Mouse (Mus musculus) heart, embryonic 12.5 days (tissue): ENCODE data around the gene 1500011B03Rik. TPM values are rescaled to one million over a fixed set of nuclear protein-coding genes. Genes with fewer than 3 reads are reported as not detected.
"Not testable (repeated sequence)": the region's sequence is repeated elsewhere in the genome, so short reads cannot be mapped to it uniquely, and the experiment has no call there.

Source experiments
- ATAC-seq: fragments of 200-750 bp; cut with Nextera tagmentation; 2 replicates; pipeline ENCODE4 v1.8.0; 2017; ENCODE audit warnings: moderate TSS enrichment, moderate library complexity; ENCODE audit not compliant: insufficient number of reproducible peaks, low FRiP score
- H3K27ac ChIP-seq: fragments of 300-500 bp; sonication (generic); 2 replicates; pipeline ENCODE4 v1.5.1; 2016; ENCODE audit warnings: mild to moderate bottlenecking, moderate library complexity; ENCODE audit not compliant: poor library complexity, severe bottlenecking
- H3K27me3 ChIP-seq: fragments of 300-500 bp; sonication (generic); replicated peaks from 2 replicates; pipeline ENCODE4 v1.6.1; 2016; ENCODE audit warnings: mild to moderate bottlenecking, moderate library complexity
- H3K36me3 ChIP-seq: fragments of 300-500 bp; sonication (generic); 2 replicates; pipeline ENCODE4 v1.6.1; 2016; ENCODE audit warnings: mild to moderate bottlenecking, moderate library complexity
- H3K4me1 ChIP-seq: fragments of 300-500 bp; sonication (generic); replicated peaks from 2 replicates; pipeline ENCODE4 v1.6.1; 2016; ENCODE audit warnings: mild to moderate bottlenecking
- H3K4me2 ChIP-seq: fragments of 300-500 bp; sonication (generic); 2 replicates; pipeline ENCODE4 v1.6.1; 2016; ENCODE audit warnings: mild to moderate bottlenecking, moderate library complexity
- H3K4me3 ChIP-seq: fragments of 300-500 bp; sonication (generic); 2 replicates; pipeline ENCODE4 v1.5.1; 2016; ENCODE audit warnings: mild to moderate bottlenecking
- H3K9ac ChIP-seq: fragments of 300-500 bp; sonication (generic); 2 replicates; pipeline ENCODE4 v1.6.1; 2016; ENCODE audit warnings: mild to moderate bottlenecking, moderate library complexity
- H3K9me3 ChIP-seq: fragments of 300-500 bp; sonication (generic); replicated peaks from 2 replicates; pipeline ENCODE4 v1.6.1; 2016; ENCODE audit warnings: mild to moderate bottlenecking, moderate library complexity
- WGBS: fragments of 180-500 bp; shearing (Covaris S2); methylation state at CpG from one replicate; pipeline ENCODE4 v1.1.7; 2016; 5-methylcytosine and 5-hydroxymethylcytosine counted together
- polyA plus RNA-seq: library from polyadenylated mRNA; unstranded; fragments of >200 nt; fragmentation: Nextera tagmentation; extraction: Ambion mirVana; gene quantifications from 2 replicates; pipeline ENCODE4 v1.2.1, GENCODE M21; 2016

Gene 1500011B03Rik
- 53.2 and 57.5 TPM in 2 replicates for polyA plus RNA-seq

- peak; percentile 84 for ATAC-seq
- H3K9me3 ChIP-seq, result 0 out of 2 replicates have a peak, but pooled peaks cover 11% of the 10 kb centered on the region
- H3K9ac ChIP-seq, result peak within 1 kb of the TSS; percentile 85
- peak within 1 kb of the TSS; percentile 88 for H3K4me2 ChIP-seq
- H3K27ac ChIP-seq, result peak within 1 kb of the TSS; percentile 68
- H3K27me3 ChIP-seq, result no peaks in the 10 kb centered on the region
- peaks cover 4% of the 10 kb centered on the region for H3K4me1 ChIP-seq
- H3K4me3 ChIP-seq, result peak within 1 kb of the TSS; percentile 97
- H3K36me3 ChIP-seq, result peaks cover 18% of the 10 kb centered on the region
- 8% methylated on average over 53 of the region's 53 CpGs for WGBS
These were observed at the start of gene 1500011B03Rik for GRCm38 (mm10) chr5:114822796-114823688. 1500011B03Rik (minus strand) TSS chr5:114823468.

- no peak overlapping the region for H3K4me3 ChIP-seq
- ATAC-seq, result no peak
- peaks cover 14% of the 10 kb centered on the region for H3K9me3 ChIP-seq
- WGBS, result 85% methylated on average over 12 of the region's 12 CpGs
- H3K4me2 ChIP-seq, result no peak overlapping the region
- no peak overlapping the region for H3K27ac ChIP-seq
- 0 out of 2 replicates have a peak, but pooled peaks cover 8% of the 10 kb centered on the region for H3K27me3 ChIP-seq
- no peaks in the 10 kb centered on the region for H3K36me3 ChIP-seq
- H3K9ac ChIP-seq, result no peak overlapping the region
- H3K4me1 ChIP-seq, result no peaks in the 10 kb centered on the region
These were observed 42.0 kb upstream of the 1500011B03Rik start for GRCm38 (mm10) chr5:114865279-114865678.

- no peaks in the 10 kb centered on the region for H3K36me3 ChIP-seq
- peaks cover 12% of the 10 kb centered on the region; the same call in 1 of the 2 replicates for H3K27me3 ChIP-seq
- no peak overlapping the region for H3K9ac ChIP-seq
- peaks cover 14% of the 10 kb centered on the region for H3K9me3 ChIP-seq
- H3K4me3 ChIP-seq, result no peak overlapping the region
- no peak for ATAC-seq
- WGBS, result 79% methylated on average over 7 of the region's 7 CpGs
- H3K4me1 ChIP-seq, result no peaks in the 10 kb centered on the region
- H3K4me2 ChIP-seq, result no peak overlapping the region
- H3K27ac ChIP-seq, result no peak overlapping the region
These were observed 41.5 kb upstream of the 1500011B03Rik start for GRCm38 (mm10) chr5:114864813-114865212.

GRCm38 (mm10) chr5:114861730-114862129 lies 38.5 kb upstream of the 1500011B03Rik start:
- no peak for ATAC-seq
- Histone ChIP-seq H3K27ac (no peak overlapping the region), H3K36me3 (no peaks in the 10 kb centered on the region), H3K4me3 (no peak overlapping the region), H3K9me3 (no peaks in the 10 kb centered on the region), H3K4me2 (no peak overlapping the region), H3K4me1 (no peaks in the 10 kb centered on the region), H3K9ac (no peak overlapping the region), H3K27me3 (peaks cover 41% of the 10 kb centered on the region)
- 72% methylated on average over 6 of the region's 6 CpGs for WGBS

- Histone ChIP-seq H3K27me3 (peaks cover 47% of the 10 kb centered on the region), H3K9me3 (no peaks in the 10 kb centered on the region), H3K9ac (peak overlapping the region; percentile 50; the same call in 1 of the 2 replicates), H3K4me2 (peak overlapping the region; percentile 67), H3K4me3 (peak overlapping the region; percentile 32), H3K4me1 (no peaks in the 10 kb centered on the region), H3K36me3 (no peaks in the 10 kb centered on the region), H3K27ac (no peak overlapping the region)
- WGBS, result 5% methylated on average over 18 of the region's 18 CpGs
- ATAC-seq, result no peak
These were observed 36.0 kb upstream of the 1500011B03Rik start for GRCm38 (mm10) chr5:114859253-114859652.

GRCm38 (mm10) chr5:114858582-114858981 lies 35.3 kb upstream of the 1500011B03Rik start, which contains the start of gene Gm9936:
Gm9936 (minus strand) TSS chr5:114858682.
- Histone ChIP-seq H3K4me2 (peak within 1 kb of the TSS; percentile 67), H3K36me3 (no peaks in the 10 kb centered on the region), H3K4me1 (no peaks in the 10 kb centered on the region), H3K9me3 (no peaks in the 10 kb centered on the region), H3K27ac (no peak within 1 kb of the TSS), H3K4me3 (peak within 1 kb of the TSS; percentile 32), H3K27me3 (peaks cover 47% of the 10 kb centered on the region), H3K9ac (peak within 1 kb of the TSS; percentile 50; the same call in 1 of the 2 replicates)
- no peak for ATAC-seq
- WGBS, result 78% methylated on average over 12 of the region's 12 CpGs

- H3K27me3 ChIP-seq, result peaks cover 45% of the 10 kb centered on the region
- not testable (repeated sequence) for H3K9ac ChIP-seq, ATAC-seq, H3K4me3 ChIP-seq, H3K4me2 ChIP-seq, H3K27ac ChIP-seq, H3K36me3 ChIP-seq, H3K9me3 ChIP-seq, H3K4me1 ChIP-seq
- 80% methylated on average over 3 of the region's 5 CpGs for WGBS
These were observed 30.1 kb upstream of the 1500011B03Rik start, which contains the start of gene 4930519G04Rik for GRCm38 (mm10) chr5:114853364-114853763. 4930519G04Rik (plus strand) TSS chr5:114853664.

- H3K9ac ChIP-seq, result no peak overlapping the region
- 73% methylated on average over 20 of the region's 20 CpGs for WGBS
- no peak for ATAC-seq
- no peak overlapping the region for H3K27ac ChIP-seq
- peaks cover 29% of the 10 kb centered on the region for H3K27me3 ChIP-seq
- H3K4me1 ChIP-seq, result no peaks in the 10 kb centered on the region
- H3K4me3 ChIP-seq, result no peak overlapping the region
- H3K9me3 ChIP-seq, result no peaks in the 10 kb centered on the region
- no peaks in the 10 kb centered on the region for H3K36me3 ChIP-seq
- no peak overlapping the region for H3K4me2 ChIP-seq
These were observed 28.4 kb upstream of the 1500011B03Rik start for GRCm38 (mm10) chr5:114851565-114852236.

- 70% methylated on average over 2 of the region's 2 CpGs for WGBS
- H3K27me3 ChIP-seq, result peaks cover 25% of the 10 kb centered on the region; the same call in 1 of the 2 replicates
- not testable (repeated sequence) for H3K4me3 ChIP-seq, H3K27ac ChIP-seq, H3K4me2 ChIP-seq, H3K9me3 ChIP-seq, H3K9ac ChIP-seq, H3K4me1 ChIP-seq, H3K36me3 ChIP-seq, ATAC-seq
These were observed 21.1 kb upstream of the 1500011B03Rik start for GRCm38 (mm10) chr5:114844371-114844770.

- Histone ChIP-seq H3K4me1 (peaks cover 4% of the 10 kb centered on the region), H3K4me3 (no peak overlapping the region), H3K27me3 (peaks cover 16% of the 10 kb centered on the region; the same call in 1 of the 2 replicates), H3K9me3 (no peaks in the 10 kb centered on the region), H3K27ac (no peak overlapping the region), H3K9ac (no peak overlapping the region), H3K4me2 (no peak overlapping the region), H3K36me3 (no peaks in the 10 kb centered on the region)
- WGBS, result 59% methylated on average over 5 of the region's 5 CpGs
- no peak for ATAC-seq
These were observed 19.4 kb upstream of the 1500011B03Rik start for GRCm38 (mm10) chr5:114842674-114843073.

GRCm38 (mm10) chr5:114842155-114842554 lies 18.9 kb upstream of the 1500011B03Rik start:
- not testable (repeated sequence) for H3K27ac ChIP-seq, H3K9me3 ChIP-seq, H3K36me3 ChIP-seq, H3K4me1 ChIP-seq, H3K4me3 ChIP-seq, H3K4me2 ChIP-seq, H3K9ac ChIP-seq, ATAC-seq
- WGBS, result 56% methylated on average over 3 of the region's 3 CpGs
- peaks cover 16% of the 10 kb centered on the region; the same call in 1 of the 2 replicates for H3K27me3 ChIP-seq
